Mouse (Mus musculus) CH12.LX (cell line): Measurements from ENCODE around the gene Rbm15.

Source experiments
- EP300 ChIP-seq: IDR thresholded peaks from 2 replicates; pipeline ENCODE4 v1.6.1; 2011; ENCODE audit warnings: low read length, improper control_type of control experiment
- MAFK ChIP-seq: IDR thresholded peaks from 2 replicates; pipeline ENCODE4 v1.6.1; 2011; ENCODE audit warnings: low read length, improper control_type of control experiment; ENCODE audit not compliant: insufficient replicate concordance
- PAX5 ChIP-seq: IDR thresholded peaks from 2 replicates; pipeline ENCODE4 v1.6.1; 2012; ENCODE audit warnings: low read length, inconsistent platforms, mixed read lengths
- POLR2A ChIP-seq: IDR thresholded peaks from 2 replicates; pipeline ENCODE4 v1.6.1; 2011; ENCODE audit warnings: low read depth, mild to moderate bottlenecking, improper control_type of control experiment, low read length
- USF1 ChIP-seq: IDR thresholded peaks from 2 replicates; pipeline ENCODE4 v1.6.1; 2014; ENCODE audit warnings: low read depth, mild to moderate bottlenecking, inconsistent platforms, low read length, improper control_type of control experiment
- ZC3H11A ChIP-seq: IDR thresholded peaks from 2 replicates; pipeline ENCODE4 v1.6.1; 2012; ENCODE audit warnings: low read depth, mild to moderate bottlenecking, inconsistent platforms, low read length, improper control_type of control experiment
- ZKSCAN1 ChIP-seq: IDR thresholded peaks from 2 replicates; pipeline ENCODE4 v1.6.1; 2012; ENCODE audit warnings: low read depth, inconsistent platforms, low read length, improper control_type of control experiment, borderline replicate concordance
- ZMIZ1 ChIP-seq: IDR thresholded peaks from 2 replicates; pipeline ENCODE4 v1.6.1; 2012; ENCODE audit warnings: low read depth, mild to moderate bottlenecking, inconsistent platforms, low read length, improper control_type of control experiment

- TF ChIP-seq POLR2A (peak; percentile 63; the same call in 1 of the 2 replicates), USF1 (peak; percentile 97), ZMIZ1 (0 out of 2 replicates have a peak, but pooled peaks have one; percentile 41), ZC3H11A (no peak), PAX5 (no peak), MAFK (no peak), ZKSCAN1 (no peak), EP300 (no peak)
Observed at GRCm38 (mm10) chr3:107278479-107279269, 54.8 kb downstream of the Rbm15 start, which contains the start of gene Lamtor5.
